Mouse (Mus musculus): ENCODE data around the gene Ift80.

DNA sequence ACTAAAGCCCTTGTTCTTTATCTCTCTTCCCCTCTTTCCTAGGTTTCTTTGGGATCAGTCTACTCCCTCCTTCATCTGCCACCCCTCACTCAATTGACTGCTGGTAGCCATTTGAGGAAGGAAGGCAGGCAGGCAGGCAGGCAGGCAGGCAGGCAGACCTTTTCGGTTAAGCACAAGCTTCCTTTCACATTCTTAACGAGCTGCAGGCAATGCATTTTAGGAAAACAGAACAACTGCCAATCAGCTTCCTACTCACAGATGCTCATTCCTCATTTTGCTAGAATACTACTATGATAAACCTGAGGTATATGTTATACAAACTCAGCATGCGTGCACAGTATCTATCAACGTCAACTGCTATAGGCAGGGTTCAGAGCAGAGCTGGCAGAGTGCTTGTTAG, 47.9 kb downstream of the Ift80 start:
- TF ChIP-seq CTCF (IDR thresholded peaks at IDR 0.05; ENCODE audit: low read depth, low read length) (no peak), POLR2A (IDR thresholded peaks at IDR 0.05; ENCODE audit: borderline replicate concordance, low read depth, low read length) (no peak)

All from bone marrow macrophage, adult 2 months (primary cell).